Mouse (Mus musculus) gastrocnemius, adult 2 months (tissue): Measurements from ENCODE around the gene Nuak1. TPM values are rescaled to one million over a fixed set of nuclear protein-coding genes. Genes with fewer than 3 reads are reported as not detected.

ENCODE experiments used
- DNase-seq: peaks from one replicate; pipeline ENCODE4 v3.0.0; 2022
- H3K27ac ChIP-seq: fragments of 200-600 bp; 2 replicates; pipeline ENCODE4 v1.8.1; 2022; ENCODE audit warnings: mild to moderate bottlenecking
- H3K4me3 ChIP-seq: fragments of 200-600 bp; 2 replicates; pipeline ENCODE4 v1.8.1; 2022; ENCODE audit warnings: mild to moderate bottlenecking, moderate library complexity
- CTCF ChIP-seq: fragments of 200-600 bp; IDR thresholded peaks from 2 replicates; pipeline ENCODE4 v1.8.1; 2022; ENCODE audit warnings: antibody characterized with exemption, mild to moderate bottlenecking, moderate library complexity
- intact Hi-C: fragments of 180-260 bp; cut with DNase I; formaldehyde crosslinking; loops from one replicate; pipeline ENCODE4 v1.15.1; 2025
- total RNA-seq, 2 experiments: library from RNA; stranded (reverse); gene quantifications; 2 replicates each; pipeline ENCODE4 v1.2.3; 2021

Nuak1 gene
- total RNA-seq, 2 experiments from 2014 or later: 21.4 to 31.0 TPM

DNA sequence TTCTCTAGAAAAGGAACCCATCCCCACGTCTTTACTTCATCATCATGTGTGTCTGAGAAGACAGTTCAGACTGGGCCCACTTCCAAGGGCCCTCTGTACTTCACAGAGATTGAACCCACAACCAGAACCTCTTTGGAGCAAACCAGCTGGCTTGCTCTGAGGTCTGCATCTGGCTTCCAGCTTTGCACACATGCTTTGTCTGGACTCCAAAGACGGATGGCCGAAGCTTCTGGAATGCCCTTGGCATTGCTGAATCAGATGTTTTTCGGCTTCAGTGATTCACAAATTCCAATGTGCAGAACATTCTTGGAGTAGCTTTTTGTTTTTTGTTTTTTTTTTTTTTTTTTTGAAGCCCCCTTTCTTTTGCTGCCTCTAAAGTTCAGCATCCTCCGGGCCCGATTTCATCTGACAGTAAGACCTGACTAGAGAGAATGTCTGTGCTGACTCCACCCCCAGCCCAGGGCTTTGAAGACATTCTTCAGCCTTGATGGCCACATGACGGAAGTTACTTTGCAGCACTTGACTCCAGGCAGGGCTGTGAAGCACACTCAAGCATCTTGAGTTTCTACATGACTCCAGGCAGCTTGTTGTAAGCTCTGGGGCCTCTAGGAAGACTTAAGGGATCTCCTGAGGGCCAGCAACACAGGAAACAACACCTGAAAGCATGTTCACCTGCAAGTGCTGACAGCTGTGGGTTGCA lies 75.1 kb downstream of the Nuak1 start:
- intact Hi-C loops: no loop called here
- Histone ChIP-seq H3K4me3 (no peak overlapping the region), H3K27ac (no peak overlapping the region)
- no peak for DNase-seq
- no peak for TF ChIP-seq CTCF

DNA sequence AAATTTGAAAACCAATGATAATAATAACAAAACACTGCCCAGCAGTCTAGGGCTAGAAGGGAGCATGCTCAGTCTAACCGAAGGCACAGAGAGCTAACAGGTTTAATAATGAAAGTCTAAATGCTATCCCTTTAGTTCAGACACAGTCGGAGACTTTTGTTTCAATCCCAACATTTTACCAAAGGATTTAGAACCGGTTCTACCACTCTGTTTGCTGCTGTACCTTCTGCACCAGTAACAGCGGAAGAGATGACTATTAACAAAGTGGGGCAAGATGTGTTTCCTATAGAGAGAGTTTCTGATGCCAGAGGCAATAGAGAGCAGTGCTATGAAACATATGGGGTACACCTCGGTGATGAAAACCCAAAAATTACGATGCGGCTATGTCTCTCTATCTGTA lies 76.6 kb downstream of the Nuak1 start:
- Histone ChIP-seq H3K4me3 (no peak overlapping the region), H3K27ac (no peak overlapping the region)
- no peak for TF ChIP-seq CTCF
- DNase-seq: no peak
- intact Hi-C loops: no loop called here

DNA sequence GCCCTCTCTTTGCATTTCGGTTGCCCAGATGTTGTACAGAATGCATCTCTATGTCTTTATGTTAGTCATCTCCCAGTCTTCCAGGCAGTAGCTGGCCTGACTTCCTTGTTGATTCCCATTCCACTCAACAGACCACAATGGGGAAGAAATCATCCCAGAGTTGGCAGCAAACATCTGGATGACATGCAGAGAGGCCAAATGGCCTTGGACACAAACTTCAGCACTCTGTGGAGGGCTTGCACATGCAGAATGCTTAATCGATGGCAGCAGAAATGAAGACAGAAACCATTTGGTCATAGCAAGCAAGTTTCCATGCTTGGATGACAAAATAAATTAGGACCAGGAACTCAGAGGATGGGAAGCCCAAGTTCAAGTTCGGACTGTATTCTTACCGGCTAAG lies 79.4 kb downstream of the Nuak1 start:
- no peak overlapping the region for H3K27ac ChIP-seq
- no peak overlapping the region for H3K4me3 ChIP-seq
- no peak for DNase-seq
- intact Hi-C loops: no loop called here
- TF ChIP-seq CTCF: no peak

DNA sequence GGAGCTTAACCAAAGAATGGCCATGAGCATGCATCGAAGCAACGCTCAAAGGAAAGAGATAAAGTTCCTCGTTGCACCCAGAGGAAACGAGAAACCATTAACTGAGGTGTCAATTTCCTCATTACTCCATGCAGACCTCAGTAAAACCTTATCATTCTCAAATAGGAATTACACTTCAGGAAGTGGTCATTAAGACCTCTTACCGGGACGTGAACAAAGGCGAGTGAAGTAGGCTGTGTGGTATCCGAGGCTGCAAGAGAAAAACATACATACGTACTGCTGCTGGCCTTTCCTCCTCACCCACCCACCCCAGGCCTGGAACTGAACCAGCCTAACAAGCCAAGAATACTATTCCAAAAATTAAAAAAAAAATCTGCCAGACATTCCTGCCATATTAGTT lies 80.0 kb downstream of the Nuak1 start:
- Histone ChIP-seq H3K27ac (no peak overlapping the region), H3K4me3 (no peak overlapping the region)
- intact Hi-C loops: no loop called here
- no peak for DNase-seq
- TF ChIP-seq CTCF: no peak

GRCm38 (mm10) chr10:84358738-84359120 lies 81.7 kb downstream of the Nuak1 start:
- intact Hi-C loops: no loop called here
- no peak overlapping the region for H3K27ac ChIP-seq
- H3K4me3 ChIP-seq: no peak overlapping the region
- DNase-seq: no peak
- TF ChIP-seq CTCF: no peak

DNA sequence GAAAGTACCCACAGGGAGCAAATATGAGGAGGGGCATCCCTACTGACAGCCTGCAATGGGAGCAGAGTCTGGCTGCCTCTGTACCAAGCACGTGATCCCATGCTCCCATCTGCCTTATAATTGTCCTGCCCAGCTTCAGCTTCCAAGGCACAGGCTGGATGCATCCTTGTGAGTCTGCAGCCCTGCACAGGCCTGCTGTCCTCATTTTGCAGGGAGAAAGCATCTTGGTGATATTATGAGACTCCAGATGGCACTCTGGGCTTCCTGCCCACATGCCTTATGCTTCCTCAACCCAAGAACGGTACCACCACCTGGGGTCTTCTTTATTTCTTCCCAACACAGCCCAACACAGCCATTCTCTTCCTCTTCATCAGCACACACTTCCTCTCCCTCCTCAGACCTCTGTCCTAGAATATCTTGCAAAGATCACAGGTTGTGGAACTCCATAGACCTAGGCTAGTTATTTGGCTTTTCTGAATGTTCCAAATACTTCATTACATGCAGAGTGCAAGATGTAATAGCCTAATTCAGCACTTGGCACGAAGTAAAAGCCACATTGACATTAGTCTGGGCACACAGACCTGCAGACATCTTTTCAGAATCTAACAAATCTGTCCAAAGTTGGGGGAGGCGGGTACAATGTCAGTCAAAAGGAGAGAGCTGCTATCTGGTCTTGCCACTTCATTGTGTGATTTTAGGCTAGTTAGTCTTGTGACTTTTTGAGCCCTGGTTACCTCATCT lies 82.2 kb downstream of the Nuak1 start:
- DNase-seq: no peak
- intact Hi-C loops: no loop called here
- Histone ChIP-seq H3K27ac (no peak overlapping the region), H3K4me3 (no peak overlapping the region)
- TF ChIP-seq CTCF: no peak

DNA sequence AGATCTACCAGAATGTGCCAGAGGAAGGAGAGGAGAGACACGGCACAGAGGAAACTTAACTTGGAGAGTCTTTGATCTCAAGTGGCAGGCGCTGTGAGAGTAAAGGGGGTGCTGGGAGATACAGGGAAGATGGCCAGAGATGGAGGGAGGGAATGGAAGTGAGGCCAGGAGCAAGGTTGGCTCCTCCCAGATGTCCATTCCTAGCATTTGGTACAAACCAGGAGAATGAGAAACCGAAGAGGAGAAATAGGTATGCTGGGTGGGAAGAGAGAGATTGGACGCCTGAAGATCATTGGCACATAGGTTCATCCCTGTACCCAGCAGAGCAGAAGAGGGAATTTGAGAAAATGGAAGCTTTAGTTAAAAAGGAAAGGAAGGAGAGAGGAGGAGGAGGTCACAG lies 82.8 kb downstream of the Nuak1 start:
- Histone ChIP-seq H3K4me3 (no peak overlapping the region), H3K27ac (no peak overlapping the region)
- TF ChIP-seq CTCF: no peak
- intact Hi-C loops: no loop called here
- DNase-seq: no peak

DNA sequence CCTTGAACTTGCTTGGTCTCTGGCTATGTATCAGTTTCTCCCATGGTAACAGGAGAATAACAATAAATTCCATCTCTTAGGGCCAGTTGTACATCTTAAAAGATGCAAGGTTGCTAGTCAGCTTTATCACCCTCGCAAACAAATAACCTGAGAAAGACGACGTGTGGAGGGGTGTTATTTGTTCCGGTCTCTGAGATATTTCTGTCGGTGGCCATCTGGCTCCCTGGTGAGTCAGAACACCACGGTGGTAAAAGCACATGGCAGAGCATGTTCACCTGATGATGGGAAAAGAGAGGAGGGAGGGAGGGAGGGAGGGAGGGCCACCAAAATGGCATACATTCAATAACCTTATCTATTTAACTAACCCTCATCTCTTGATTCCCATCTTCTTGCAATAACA lies 86.1 kb downstream of the Nuak1 start:
- intact Hi-C loops: no loop called here
- H3K4me3 ChIP-seq: no peak overlapping the region
- no peak overlapping the region for H3K27ac ChIP-seq
- no peak for DNase-seq
- no peak for TF ChIP-seq CTCF

DNA sequence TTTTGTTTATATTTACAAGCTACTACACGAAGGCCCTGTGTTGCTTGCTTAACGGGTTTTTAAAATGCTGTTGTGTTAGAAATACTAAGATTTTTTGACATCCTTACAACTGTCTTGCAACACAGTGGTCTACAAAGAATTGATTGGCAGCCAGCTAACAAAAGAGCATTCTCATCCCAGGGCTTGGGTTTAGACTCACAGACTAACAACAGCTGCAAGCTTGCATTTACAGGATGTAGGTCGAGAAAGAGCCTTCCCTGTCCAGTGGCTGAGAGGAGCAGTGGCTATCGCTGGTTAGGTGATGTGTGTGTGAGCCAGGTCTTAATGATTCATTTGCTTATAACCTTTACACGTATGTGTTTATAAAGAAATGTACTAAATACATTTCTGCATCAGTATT lies 94.7 kb downstream of the Nuak1 start:
- no peak for DNase-seq
- H3K27ac ChIP-seq: no peak overlapping the region
- intact Hi-C loops: no loop called here
- H3K4me3 ChIP-seq: no peak overlapping the region
- no peak for TF ChIP-seq CTCF

DNA sequence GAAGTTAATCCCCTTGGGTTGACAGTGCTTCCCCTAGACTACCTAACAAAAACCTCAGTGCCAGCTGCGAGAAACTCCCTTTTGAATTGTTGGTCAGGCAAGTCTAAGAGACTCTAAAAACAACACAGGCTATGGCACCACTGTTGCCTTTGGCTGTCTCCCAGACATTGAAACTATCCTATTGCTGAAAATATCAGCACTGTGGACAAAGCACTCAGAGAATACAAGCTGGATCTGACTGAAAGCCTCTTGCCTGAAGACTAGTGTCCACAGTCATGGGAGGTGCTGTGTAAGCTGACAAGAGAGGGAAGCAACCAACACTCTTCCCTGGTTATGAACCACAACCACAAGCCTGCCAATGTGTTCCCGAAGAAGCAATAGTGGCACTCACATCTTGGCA lies 96.9 kb downstream of the Nuak1 start:
- intact Hi-C loops: no loop called here
- no peak overlapping the region for H3K27ac ChIP-seq
- no peak overlapping the region for H3K4me3 ChIP-seq
- TF ChIP-seq CTCF: no peak
- no peak for DNase-seq

DNA sequence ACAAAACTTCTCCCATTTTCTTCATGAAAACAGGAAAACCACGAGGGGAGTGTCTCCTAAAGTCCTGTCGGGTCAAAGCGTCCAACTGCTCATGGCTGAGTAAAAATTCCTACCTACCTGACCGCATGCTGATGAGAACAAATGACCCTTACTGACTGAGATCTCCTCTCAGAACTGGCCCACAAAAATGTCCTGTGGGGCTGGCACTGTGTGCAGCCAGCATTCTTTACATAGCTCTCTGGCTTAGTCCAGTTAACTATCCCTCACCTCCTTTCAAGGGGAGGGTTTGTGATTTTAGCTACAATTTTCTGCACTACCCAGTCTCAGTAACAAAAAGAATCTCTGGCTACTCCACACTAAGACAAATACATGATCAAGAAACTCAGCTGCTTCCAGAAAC lies 100.9 kb downstream of the Nuak1 start:
- no peak for TF ChIP-seq CTCF
- intact Hi-C loops: loop anchor here (10.0 kb wide), 1 partner anchor 1375 kb away; no protein-coding TSS in a partner anchor
- no peak for DNase-seq
- Histone ChIP-seq H3K4me3 (no peak overlapping the region), H3K27ac (peak overlapping the region; percentile 38)

DNA sequence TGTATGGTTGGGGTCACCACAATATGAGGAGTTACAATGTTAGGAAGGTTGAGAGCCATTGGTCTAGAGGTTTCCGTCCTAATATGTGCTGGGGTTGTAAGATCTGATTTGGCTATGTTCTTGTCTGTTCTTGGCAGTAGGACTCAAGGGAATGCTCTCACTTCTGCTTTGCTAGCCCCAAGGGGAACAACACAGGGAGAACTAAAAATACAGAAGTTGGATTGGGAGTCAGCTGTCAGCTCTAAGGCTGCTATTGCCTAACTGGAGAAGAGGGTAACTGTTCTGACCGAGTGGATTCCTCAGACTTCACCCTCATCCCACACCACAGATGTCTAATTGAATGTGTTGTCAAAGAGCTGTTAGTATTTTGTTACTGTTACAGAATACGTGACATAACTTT lies 101.6 kb downstream of the Nuak1 start:
- Histone ChIP-seq H3K27ac (peak overlapping the region; percentile 38), H3K4me3 (no peak overlapping the region)
- intact Hi-C loops: loop anchor here (10.0 kb wide), 1 partner anchor 1374 kb away; no protein-coding TSS in a partner anchor
- no peak for TF ChIP-seq CTCF
- no peak for DNase-seq

- intact Hi-C loops: loop anchor here (10.0 kb wide), 1 partner anchor 1371 kb away; no protein-coding TSS in a partner anchor
- no peak overlapping the region for H3K4me3 ChIP-seq
- no peak for TF ChIP-seq CTCF
- H3K27ac ChIP-seq: no peak overlapping the region
- no peak for DNase-seq
These were observed 105.0 kb downstream of the Nuak1 start for GRCm38 (mm10) chr10:84335441-84335840.

GRCm38 (mm10) chr10:84329822-84330221 lies 110.6 kb downstream of the Nuak1 start:
- intact Hi-C loops: loop anchor here (10.0 kb wide), 2 partner anchors 105 to 1365 kb away; no protein-coding TSS in a partner anchor
- DNase-seq: no peak
- no peak overlapping the region for H3K4me3 ChIP-seq
- no peak for TF ChIP-seq CTCF
- no peak overlapping the region for H3K27ac ChIP-seq
